Mouse (Mus musculus): Measurements from ENCODE around the gene Nsmf.

The Nsmf gene

DNA sequence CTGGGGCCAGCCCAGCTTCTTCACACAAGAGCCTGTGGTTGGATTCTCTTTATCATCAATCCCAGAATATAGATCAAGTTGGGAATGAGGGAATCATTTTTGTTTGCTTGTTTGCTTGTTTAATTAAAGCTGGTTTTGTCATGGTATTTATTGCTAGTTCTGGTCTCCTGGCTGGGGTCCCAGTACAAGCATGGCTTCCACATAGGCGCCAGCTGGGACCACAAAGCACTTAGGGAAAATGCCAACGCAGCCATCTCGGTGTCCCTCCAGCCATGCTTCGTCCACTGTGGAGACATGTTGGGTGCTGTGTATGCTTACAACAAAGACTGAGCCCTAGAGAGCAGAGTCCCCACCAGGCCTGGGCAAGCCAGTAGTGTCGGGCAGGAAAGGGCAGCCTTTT is 31.4 kb downstream of the Nsmf start:
- no peak for DNase-seq (ENCODE audit: low read depth, low spot score)

DNA sequence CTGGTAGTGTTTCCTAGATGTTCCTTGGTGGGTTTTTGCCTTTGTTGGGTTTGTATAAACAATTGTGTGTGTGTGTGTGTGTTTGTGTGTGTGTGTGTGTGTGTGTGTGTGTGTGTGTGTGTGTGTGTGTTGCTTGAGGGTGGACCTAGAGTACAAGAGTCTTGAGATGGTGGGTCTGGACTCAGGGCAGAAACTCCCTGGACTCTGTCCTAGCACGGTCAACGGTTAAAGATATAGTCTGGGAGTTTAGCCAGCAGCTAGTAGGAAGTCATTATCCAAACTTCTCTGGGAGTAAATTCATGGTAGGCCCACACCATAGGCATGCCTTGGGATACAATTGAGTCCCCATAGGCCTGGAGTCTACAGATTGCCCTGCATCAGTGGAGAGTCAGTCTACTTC is 33.7 kb downstream of the Nsmf start:
- DNase-seq (ENCODE audit: low read depth, low spot score), result no peak

DNA sequence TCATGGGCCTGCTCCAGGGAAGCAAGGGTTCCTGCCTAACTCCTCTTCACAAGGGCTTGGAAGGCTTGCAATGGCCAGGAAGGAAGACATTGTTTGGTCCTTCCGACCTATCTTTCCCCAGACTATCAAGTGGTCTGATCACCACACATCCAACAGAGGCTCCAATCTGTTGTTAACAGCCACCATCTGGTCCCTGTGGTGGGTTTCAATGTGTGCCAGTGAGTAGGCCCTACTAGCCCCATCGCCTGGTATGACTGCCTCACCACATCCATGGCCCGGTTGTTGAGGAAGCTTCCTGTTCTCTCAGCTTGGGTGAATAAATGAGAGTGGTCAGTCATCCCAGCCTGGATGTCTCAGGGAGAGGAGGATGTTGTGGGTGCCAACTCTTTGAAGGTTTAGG is 34.5 kb downstream of the Nsmf start:
- DNase-seq (ENCODE audit: low read depth, low spot score), result no peak

DNA sequence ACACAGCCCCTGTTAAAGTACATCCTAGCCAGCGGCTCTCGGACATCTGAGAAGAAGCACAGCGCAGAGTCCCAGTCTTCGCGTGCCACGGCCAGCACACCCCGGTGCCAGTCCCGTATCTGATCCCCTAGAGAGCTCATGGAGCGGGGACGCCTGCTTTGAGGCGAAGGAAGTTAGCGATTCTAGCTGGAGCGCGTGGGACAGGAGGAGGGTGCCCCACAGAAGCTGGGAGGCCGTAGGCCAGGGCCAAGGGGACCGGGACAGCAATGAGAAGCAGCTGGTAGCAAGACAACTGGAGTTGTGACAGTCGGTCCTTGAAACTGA is 40.6 kb downstream of the Nsmf start:
- DNase-seq (ENCODE audit: low read depth, low spot score), result no peak

DNA sequence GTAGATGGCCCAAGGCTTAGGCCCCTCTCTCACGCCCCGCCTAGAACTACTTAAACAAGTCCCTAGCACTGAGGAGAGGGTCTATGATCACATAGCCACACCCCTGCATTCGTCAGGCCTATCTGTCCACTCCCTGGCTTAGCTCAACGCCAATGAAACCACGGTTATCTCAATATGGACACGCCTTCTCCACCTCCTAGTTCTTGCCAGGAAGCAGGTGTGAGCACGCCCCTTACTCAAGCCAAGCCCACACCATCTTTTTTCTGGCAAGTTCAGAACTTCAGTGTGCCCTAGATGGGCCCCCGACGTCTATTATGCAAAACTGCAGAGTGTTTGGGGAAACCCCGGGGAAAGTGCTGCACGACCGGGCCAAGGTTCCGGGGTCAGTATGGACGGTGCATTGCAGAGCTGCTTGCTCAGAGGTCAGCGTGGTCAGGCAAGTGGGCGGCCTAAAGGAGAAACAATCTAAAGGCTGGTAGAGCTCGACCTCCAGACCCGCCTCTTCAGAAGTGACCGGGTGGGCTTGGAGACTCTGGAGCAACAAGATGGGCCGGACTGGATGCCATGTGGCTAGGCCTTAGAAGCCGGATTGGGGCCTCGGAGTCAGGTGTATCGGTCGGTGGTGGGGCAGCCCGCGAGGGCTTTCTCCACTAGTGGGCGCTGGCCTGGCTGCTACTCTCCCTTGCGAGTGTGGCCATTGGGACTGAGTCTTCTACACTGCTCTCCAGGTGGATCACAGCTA is 41.1 kb downstream of the Nsmf start, which contains the start of gene Noxa1:
Gene Noxa1, minus strand, starts transcription at position 41 of the 742 bp plus-strand sequence.
- no peak for DNase-seq (ENCODE audit: low read depth, low spot score)

DNA sequence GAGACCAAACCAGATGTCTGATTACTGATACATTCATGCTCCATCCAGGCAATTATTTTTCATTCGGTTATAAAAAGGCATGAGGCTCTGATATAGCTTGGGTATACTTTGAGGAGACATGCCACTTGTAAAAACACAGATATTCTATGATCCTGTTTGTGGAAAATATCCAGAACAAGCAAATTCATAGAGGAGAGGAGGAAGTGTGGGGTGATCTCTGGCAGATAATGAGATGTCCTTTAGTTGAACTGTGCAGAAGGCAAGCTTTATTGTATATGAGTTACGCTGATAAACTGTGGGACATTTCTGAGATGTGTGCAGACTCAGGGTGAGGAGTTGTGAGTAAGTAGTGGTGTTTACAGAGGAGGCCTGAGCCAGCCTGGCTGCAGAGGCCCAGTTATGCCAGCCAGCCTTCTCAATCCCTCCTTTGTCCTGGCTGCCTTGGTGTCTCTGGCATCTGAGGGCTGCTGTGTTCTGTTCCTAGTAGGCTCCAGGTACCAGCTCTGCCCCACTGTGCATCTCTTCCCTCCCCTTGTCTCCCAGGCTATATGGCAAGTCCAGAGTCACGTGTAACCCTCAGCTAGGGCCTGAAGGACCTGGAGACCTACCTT is 44.0 kb downstream of the Nsmf start:
- DNase-seq (ENCODE audit: low read depth, low spot score), result no peak

DNA sequence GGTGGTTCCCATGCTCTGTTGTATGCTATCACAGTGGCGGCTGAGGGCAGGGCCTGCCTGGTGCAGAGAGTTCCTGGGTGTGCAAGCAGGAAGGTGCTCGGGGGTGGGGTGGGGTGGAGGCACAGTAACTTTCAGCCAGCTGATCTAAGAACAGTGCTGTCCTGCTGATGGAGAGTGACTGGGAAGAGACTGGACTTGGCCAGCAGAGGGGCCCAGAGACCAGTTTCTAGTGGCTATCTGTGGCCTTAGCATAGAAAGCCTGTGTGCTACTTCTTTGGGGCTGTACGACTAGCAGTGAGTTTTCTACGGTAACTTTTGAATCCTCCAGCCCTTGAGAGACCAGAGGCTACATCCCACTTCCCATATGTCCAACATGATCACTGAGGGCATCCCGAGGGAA is 44.8 kb downstream of the Nsmf start:
- no peak for DNase-seq (ENCODE audit: low read depth, low spot score)

DNA sequence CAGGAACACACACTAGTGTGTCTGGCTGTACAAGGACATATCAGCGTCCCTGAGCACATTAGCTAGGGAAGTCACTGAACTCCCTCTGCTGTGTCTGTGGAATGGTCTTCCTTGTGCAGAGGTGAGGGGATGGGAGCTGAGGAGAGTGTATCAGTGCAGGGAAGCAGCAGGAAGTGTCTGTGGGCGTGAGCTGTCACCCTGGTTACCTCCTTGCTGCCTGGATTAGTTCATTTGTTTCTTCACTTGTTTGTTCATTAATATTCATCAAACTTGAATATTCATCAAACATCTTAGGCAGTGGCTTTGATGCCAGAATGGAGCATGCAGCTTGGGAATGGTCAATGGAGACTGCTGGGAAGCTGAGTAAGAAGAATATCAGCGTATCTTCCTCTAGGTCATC is 45.5 kb downstream of the Nsmf start:
- no peak for DNase-seq (ENCODE audit: low read depth, low spot score)

DNA sequence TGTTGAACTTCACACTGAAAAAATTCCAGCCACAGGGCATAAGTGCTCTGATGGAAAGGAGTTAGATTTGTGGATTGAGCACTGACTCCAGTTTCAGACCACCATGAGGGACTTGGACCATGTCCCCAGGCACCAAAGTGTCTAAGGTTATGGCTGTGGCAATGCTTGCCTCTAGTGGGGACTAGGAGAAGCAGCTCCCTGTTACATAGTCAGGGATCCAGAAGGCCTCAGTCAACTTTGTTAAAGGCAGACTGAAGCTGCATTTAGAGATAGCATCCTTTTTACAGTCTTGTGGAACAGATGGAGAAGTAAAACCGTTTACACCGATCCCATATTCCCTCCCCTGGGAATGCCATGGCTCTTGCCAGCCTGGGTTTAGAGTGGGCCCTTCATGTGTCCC is 50.0 kb downstream of the Nsmf start:
- no peak for DNase-seq (ENCODE audit: low read depth, low spot score)

DNA sequence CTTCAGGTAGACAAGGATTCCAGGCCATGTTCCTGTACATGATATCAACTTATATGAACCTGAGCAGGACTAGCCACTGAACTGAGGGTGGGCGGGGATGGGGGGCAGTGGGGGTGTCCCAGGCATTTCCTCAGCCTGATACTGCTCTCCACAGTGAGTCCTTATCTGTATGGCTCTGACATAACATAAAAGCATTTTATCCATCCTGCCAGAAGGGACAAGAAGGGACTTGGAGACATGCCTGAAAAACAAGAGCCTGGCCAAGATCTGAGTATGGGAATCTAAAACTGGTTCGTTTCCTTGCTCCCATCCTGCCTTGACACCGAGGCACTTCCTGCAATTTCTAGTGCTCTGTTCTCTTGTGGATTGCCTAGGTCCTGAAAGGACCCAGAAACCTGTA is 51.9 kb downstream of the Nsmf start:
- DNase-seq (ENCODE audit: low read depth, low spot score), result no peak

DNA sequence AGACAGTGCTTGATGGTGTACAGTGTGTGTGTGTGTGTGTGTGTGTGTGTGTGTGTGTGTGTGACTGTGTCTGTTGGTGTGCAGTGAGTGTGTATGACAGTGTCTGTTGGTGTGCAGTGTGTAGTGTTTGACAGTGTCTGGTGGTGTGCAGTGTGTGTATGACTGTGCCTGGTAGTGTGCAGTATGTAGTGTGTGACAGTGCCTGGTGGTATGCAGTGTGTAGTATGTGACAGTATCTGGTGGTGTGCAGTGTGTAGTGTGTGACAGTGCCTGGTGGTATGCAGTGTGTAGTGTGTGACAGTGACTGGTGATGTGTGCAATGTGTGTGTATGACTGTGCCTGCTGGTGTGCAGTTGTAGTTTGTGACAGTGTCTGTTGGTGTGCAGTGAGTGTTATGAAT is 55.3 kb downstream of the Nsmf start:
- no peak for DNase-seq (ENCODE audit: low read depth, low spot score)

DNA sequence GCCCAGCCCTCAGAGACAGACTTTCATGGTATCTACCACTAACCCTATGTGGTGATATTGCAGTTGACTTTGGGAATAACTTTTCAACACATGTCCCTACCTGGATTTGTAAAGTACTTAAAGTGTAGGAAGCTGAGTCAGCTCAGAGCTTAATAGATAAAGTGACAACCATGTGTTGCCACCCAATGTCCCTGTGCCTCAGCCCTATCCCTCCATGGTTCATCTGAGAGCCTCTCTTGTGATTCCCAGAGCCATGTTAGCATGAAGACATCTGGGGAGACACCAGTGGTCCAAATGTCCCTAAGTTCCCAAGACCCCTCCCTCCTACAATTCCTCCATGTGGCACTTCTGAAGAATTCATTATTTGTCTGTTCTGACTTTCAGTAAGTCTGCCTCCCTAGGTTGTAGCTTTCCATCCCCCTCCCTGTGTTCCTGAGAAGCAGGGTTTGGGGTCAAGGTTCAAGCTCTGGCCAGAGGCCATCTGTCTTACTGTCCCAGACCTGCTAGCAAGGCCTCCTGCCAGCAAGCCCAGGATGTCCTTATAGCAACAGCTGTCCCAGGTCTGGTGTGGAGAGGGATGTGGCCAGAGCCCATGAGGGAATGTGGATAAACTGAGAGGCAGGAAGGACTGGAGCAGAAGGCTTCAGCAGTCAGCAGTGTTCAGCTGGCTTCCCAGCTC is 56.5 kb downstream of the Nsmf start:
- no peak for DNase-seq (ENCODE audit: low read depth, low spot score)

DNA sequence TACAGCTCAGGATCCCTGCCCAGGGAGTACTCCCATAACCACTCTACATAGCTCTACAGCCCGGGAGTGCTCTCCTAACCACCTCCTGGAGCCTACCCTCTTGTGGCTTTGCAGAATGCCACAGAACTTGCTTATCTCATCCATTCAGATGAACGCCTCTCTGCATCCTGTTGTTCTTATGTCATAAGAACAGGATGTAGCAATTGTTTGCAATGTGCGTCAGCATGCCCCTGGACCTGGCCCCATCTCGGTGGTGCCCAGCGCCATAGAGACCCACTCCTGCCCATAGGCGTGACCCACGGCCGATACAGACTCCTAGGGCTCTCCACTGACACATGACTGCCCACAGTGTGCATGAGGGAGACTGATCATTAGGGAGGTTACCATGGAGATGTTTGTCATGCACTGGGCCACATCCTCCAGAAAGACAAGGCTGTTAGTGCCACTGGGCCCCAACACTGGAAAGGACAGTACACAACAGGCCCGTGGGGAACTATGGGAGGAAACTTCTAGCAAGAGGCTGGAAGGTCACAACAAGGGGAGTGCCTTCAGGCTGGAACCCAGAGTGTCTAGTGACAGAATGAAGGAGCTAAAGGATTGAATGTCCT is 57.1 kb downstream of the Nsmf start:
- no peak for DNase-seq (ENCODE audit: low read depth, low spot score)

Measured in c-Kit-negative CD71-positive TER-119-positive erythroid progenitor cells, embryonic 14.5 days (primary cell).